Mouse (Mus musculus): Measurements from ENCODE around the gene Zmiz1. TPM values are rescaled to one million over a fixed set of nuclear protein-coding genes. Genes with fewer than 3 reads are reported as not detected.

Zmiz1 gene
- polyA plus RNA-seq (2014; fragmentation: Illumina TruSeq; extraction: RNeasy Lipid Tissue Mini Kit (QIAGEN cat#74804); ENCODE audit: low read depth, low replicate concordance): 6.4 TPM

DNA sequence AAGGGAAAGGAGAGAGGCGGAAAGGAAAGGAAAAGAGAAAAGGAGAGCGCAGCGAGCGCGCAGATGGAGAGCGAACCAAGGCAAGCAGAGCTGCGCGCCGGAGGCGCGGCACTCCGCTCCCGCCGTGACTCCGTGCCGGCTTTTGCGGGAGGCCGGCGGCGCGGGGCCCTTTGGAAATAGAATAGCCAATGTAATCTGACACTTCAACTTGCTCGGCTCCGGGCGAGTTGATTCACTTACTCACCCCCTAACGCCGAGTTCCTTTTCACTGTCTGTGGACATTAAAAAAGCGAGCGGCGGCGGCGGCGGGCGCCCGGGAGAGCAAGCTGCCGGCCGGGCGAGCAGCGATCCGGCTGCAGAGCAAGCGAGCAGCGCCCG, at the start of gene Zmiz1:
Gene Zmiz1, plus strand, starts transcription at position 170 of the 378 bp plus-strand sequence.

DNA sequence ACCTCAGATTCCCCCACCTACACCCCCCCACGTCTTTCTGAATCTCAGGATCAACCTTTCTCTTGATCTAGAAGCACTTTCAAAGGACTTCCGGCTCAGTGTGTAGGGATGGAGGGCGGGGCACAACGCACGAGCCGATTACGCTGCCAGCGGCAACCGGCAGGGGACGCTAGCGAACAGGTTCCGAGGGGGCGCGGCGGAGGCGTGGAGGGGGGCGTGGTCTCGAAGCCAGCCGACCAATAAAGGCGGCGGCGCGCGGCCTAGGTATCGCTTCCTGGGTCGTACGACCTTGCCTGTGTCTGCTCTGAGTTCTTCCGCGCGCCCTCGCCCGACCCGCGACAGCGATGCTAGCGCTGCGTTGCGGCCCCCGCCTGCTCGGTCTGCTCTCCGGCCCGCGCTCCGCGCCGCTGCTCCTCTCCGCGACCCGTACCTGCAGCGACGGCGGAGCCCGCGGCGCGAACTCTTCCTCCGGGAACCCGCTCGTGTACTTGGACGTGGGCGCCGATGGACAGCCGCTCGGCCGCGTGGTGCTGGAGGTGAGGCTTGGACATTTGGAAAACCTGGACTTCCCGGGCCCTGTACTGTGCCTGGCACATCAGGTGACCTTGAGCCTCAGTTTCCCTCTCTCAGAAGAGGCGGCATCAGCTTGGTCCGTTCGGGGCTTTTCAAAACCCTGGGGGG, 235.0 kb downstream of the Zmiz1 start, which contains the start of gene Ppif:
Gene Ppif, plus strand, starts transcription at position 267 of the 681 bp plus-strand sequence.

Other genes with a start within 250 kb of the Zmiz1 start
- gene Ppif, start 235.0 kb downstream of the Zmiz1 start, polyA plus RNA-seq (2014; fragmentation: Illumina TruSeq; extraction: RNeasy Lipid Tissue Mini Kit (QIAGEN cat#74804); ENCODE audit: low read depth, low replicate concordance): 12.3 TPM